13 mouse cellular contexts compared by ENCODE assay signal in the genomic region with DNA sequence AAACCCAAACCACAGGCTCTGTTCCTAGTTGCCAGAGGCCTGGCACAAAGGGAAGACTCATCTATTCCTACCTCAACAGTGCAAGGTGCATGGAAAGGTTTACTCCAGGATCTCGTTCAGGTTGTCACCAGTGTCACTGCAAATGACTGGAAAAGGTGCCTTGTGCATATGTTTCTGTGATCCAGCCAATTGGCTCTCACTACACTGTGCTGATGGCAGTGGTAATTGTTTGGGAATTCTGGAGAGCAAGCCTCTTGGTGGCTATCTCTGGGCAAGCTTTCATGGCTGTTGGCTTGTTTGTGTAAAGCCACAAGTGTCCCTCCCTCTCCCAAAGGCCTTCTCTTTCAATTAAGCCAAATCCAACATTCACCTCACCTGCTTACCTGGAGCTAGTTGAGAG.
"Had no signal": no experiment of that assay in that cellular context is flagged by ENCODE, and none has a peak within 500 bp of the region (broad histone marks: within the 10 kb centered on the region; RNA-seq: fewer than 3 reads in every experiment).

No protein-coding gene starts in this region.

- DNase-seq: kidney, postnatal 14 days; kidney, postnatal 4 days; left cerebral cortex, postnatal 4 days; liver, postnatal 0 days; lung, embryonic 14.5 days; right cerebral cortex, adult 18-20 months; right cerebral cortex, postnatal 14 days; right cerebral cortex, postnatal 4 days; thymus, adult 2 months; thymus, postnatal 14 days; thymus, postnatal 4 days had no signal

- ATAC-seq: liver, postnatal 0 days; lung, postnatal 0 days; midbrain, embryonic 15.5 days had no signal
